In the genomic region with DNA sequence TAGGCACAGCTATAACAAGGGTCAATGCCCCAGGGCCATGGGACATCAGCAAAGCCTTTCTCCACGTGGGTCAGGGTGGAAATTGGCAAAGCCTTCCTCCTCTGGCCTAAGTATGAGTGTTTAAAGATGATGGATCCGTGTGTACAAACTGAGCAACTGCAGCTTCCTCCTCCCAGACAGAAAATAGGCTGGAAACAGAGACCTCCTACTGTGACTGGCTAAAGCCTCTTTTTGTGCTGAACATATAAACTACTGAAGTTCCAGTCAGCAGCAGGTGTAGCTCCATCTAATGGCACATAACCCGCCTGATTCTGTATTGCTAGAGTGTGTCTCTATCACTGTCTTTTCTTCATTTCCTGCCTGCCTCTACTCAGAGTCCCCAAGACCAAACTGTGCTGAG, we compare ENCODE assay signal across 15 mouse cellular contexts.
"Had no signal": no experiment of that assay in that cellular context is flagged by ENCODE, and none has a peak within 500 bp of the region (broad histone marks: within the 10 kb centered on the region; RNA-seq: fewer than 3 reads in every experiment).

No protein-coding gene starts in this region.

- DNase-seq: heart, postnatal 10 days; heart, postnatal 36 days; heart, postnatal 4 days; kidney, adult 11 months; kidney, adult 18-20 months; kidney, adult 2 months; kidney, adult 8-10 months; kidney, adult 9 months; kidney, postnatal 10 days; kidney, postnatal 14 days; kidney, postnatal 25 days; kidney, postnatal 36 days; kidney, postnatal 4 days; layer of hippocampus, adult 9-11 months; layer of hippocampus, postnatal 36 days had no signal
